Mouse (Mus musculus) embryo, embryonic 11.5 days (tissue): ENCODE results near the gene Olfr699.
"Not testable (repeated sequence)": the region's sequence is repeated elsewhere in the genome, so short reads cannot be mapped to it uniquely, and the experiment has no call there.

Experiments used
- DNase-seq: peaks from one replicate; pipeline ENCODE4 v3.0.0-alpha.2; 2012; ENCODE audit warnings: low read depth, low spot score

Gene Olfr699

GRCm38 (mm10) chr7:106793098-106793497 is at the start of gene Olfr699:
Gene Olfr699, minus strand, starts transcription at chr7:106793198.
- DNase-seq: no peak

- DNase-seq: no peak
These were observed 40.8 kb upstream of the Olfr699 start, which contains the start of gene Olfr702 for GRCm38 (mm10) chr7:106833793-106834192. Gene Olfr702, minus strand, starts transcription at chr7:106833893.

- no peak for DNase-seq
These were observed 25.4 kb upstream of the Olfr699 start for GRCm38 (mm10) chr7:106818414-106818813.

GRCm38 (mm10) chr7:106815775-106816174 is 22.8 kb upstream of the Olfr699 start:
- no peak for DNase-seq

- no peak for DNase-seq
These were observed 20.8 kb upstream of the Olfr699 start, which contains the start of gene Olfr701 for GRCm38 (mm10) chr7:106813829-106814228. Gene Olfr701, plus strand, starts transcription at chr7:106814129.

- no peak for DNase-seq
These were observed 15.7 kb upstream of the Olfr699 start, which contains the start of gene Olfr700 for GRCm38 (mm10) chr7:106808734-106809133. Gene Olfr700, minus strand, starts transcription at chr7:106808834.

GRCm38 (mm10) chr7:106788330-106788729 is 4.7 kb downstream of the Olfr699 start:
- no peak for DNase-seq

GRCm38 (mm10) chr7:106761008-106761407 is 32.0 kb downstream of the Olfr699 start:
- not testable (repeated sequence) for DNase-seq

- no peak for DNase-seq
These were observed 34.2 kb downstream of the Olfr699 start for GRCm38 (mm10) chr7:106758800-106759199.

- no peak for DNase-seq
These were observed 37.7 kb downstream of the Olfr699 start, which contains the start of gene Olfr698 for GRCm38 (mm10) chr7:106755297-106755696. Gene Olfr698, minus strand, starts transcription at chr7:106755397.

- no peak for DNase-seq
These were observed 47.2 kb downstream of the Olfr699 start for GRCm38 (mm10) chr7:106745811-106746210.

- no peak for DNase-seq
These were observed 50.7 kb downstream of the Olfr699 start, which contains the start of gene Olfr697 for GRCm38 (mm10) chr7:106742343-106742742. Gene Olfr697, minus strand, starts transcription at chr7:106742443.
